Mouse (Mus musculus): ENCODE measurements around the gene Rab5if. TPM values are rescaled to one million over a fixed set of nuclear protein-coding genes. Genes with fewer than 3 reads are reported as not detected.
"Not testable (repeated sequence)": the region's sequence is repeated elsewhere in the genome, so short reads cannot be mapped to it uniquely, and the experiment has no call there.

Rab5if gene
- polyA plus RNA-seq, 1 experiment from 2014 or later = 190 TPM

DNA sequence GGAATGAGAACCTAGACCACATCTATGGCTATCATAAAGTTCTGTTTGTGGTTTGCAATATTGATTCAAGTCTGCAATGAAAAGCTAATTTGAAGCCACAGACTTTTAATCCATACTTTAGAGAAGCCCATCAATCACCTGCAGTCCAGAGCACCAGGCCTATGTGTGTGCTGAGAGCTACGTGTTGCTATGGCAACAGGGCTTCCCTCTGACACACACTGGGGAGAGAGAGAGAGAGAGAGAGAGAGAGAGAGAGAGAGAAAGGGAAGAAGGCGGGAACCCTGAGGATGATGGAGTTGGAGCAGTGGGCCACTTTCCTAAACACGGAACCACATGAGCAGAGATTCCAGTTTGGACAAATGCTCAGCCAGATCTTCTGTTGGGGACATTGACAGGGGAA is 29.3 kb downstream of the Rab5if start:
- WGBS = 61% methylated on average over 3 of the region's 3 CpGs
- Histone ChIP-seq H3K36me3 (no peaks in the 10 kb centered on the region), H3K27me3 (no peaks in the 10 kb centered on the region), H3K4me2 (no peak overlapping the region), H3K4me3 (replicated peaks) (no peak overlapping the region), H3K27ac (no peak overlapping the region), H3K9ac (replicated peaks) (no peak overlapping the region), H3K4me1 (replicated peaks) (no peaks in the 10 kb centered on the region), H3K9me3 (no peaks in the 10 kb centered on the region)
- ATAC-seq (ENCODE audit: insufficient number of reproducible peaks, insufficient read depth, low FRiP score, low TSS enrichment, low read depth) = no peak

DNA sequence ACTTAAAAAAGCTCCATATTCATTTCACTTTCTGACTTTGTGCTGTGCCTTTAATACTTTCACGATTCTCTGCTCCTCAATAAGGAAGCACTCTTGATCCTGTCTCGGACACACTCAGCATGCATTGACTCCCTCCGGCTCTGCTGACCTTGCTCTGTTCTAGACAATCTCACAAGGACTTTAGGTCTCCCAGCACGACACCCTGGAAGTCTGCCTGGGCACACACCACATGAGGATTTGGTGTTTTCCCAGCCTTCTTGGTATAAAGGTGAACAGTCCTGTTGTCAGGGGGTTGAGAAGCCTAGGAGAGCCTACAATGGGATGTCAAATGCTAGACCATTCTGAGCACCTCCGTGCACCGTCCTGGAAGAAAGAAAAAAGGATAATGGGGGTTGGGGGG is 29.9 kb downstream of the Rab5if start:
- 74% methylated on average over 6 of the region's 6 CpGs for WGBS
- ATAC-seq (ENCODE audit: insufficient number of reproducible peaks, insufficient read depth, low FRiP score, low TSS enrichment, low read depth) = no peak
- Histone ChIP-seq H3K9ac (replicated peaks) (no peak overlapping the region), H3K4me1 (replicated peaks) (no peaks in the 10 kb centered on the region), H3K27ac (no peak overlapping the region), H3K4me2 (no peak overlapping the region), H3K4me3 (replicated peaks) (no peak overlapping the region), H3K27me3 (no peaks in the 10 kb centered on the region), H3K36me3 (no peaks in the 10 kb centered on the region), H3K9me3 (no peaks in the 10 kb centered on the region)

DNA sequence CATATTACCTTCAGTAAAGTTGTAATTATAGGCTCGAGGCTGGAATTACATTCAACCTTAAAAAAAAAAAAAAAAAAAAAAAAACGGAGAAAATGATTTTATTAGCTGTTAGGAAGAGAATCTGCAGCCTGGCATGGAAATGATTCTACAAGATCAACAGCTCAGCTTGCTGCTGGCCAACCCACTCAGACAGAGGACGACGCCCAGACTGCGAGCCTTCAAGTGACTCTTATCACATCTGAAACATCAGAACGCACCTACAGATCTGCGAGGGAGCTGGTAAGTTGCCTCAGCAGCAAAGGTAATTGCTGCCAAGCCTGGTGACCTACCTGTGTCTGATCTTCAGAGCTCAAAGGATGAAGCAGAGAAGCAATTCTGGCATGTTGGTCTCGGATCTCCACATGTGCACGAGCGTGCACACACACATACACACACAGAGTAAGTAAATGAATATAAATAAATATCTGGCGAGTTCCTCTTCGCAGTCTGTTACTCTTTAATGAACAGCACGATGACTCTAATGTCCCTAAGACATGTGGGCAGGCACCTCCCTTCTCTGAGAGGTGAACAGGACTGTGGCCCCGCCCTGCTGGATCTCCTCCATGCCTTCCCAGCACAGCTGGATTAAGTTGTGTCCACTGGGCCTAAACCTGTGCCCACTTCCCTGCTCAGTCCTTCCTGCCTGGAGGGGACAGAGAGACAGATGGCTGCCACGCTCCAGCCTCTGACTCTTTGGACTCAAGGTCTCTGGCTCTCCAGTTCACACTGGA is 31.8 kb downstream of the Rab5if start:
- 75% methylated on average over 15 of the region's 15 CpGs for WGBS
- H3K27me3 ChIP-seq = peaks cover 4% of the 10 kb centered on the region; the same call in 1 of the 2 replicates
- ATAC-seq (ENCODE audit: insufficient number of reproducible peaks, insufficient read depth, low FRiP score, low TSS enrichment, low read depth) = no peak

DNA sequence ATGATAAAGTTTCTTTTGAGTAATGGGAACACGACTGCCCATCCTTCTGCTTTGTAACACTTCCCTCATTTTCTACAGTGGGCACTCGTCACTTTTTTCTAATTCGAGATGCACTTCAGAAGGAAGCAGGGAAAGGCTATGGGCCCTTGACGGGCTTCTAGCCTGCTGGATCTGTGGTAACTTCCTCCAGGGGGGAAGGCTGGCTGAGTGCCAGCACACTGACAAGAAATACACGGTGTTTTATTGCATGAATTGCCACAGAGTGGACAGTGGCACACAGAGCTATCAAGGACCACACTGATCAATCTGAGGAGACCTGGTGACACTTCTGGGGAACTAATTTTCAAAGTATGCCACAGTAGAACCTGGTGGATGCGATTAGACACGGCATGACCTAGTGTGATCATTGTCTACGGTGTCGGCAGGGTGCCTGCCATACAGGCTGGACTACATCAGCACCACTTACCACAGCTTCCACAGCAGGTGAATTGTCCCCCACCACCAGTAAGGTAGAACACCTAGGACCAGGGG is 33.5 kb downstream of the Rab5if start:
- Histone ChIP-seq H3K9ac (replicated peaks) (no peak overlapping the region), H3K27ac (no peak overlapping the region), H3K36me3 (no peaks in the 10 kb centered on the region), H3K9me3 (no peaks in the 10 kb centered on the region), H3K4me3 (replicated peaks) (no peak overlapping the region), H3K4me2 (no peak overlapping the region), H3K4me1 (replicated peaks) (no peaks in the 10 kb centered on the region), H3K27me3 (peaks cover 4% of the 10 kb centered on the region; the same call in 1 of the 2 replicates)
- no peak for ATAC-seq (ENCODE audit: insufficient number of reproducible peaks, insufficient read depth, low FRiP score, low TSS enrichment, low read depth)
- 82% methylated on average over 9 of the region's 9 CpGs for WGBS

More for the DNA sequence above, 31.8 kb downstream of the Rab5if start:
- Histone ChIP-seq H3K27ac (no peak overlapping the region), H3K36me3 (no peaks in the 10 kb centered on the region), H3K9me3 (no peaks in the 10 kb centered on the region), H3K9ac (replicated peaks) (no peak overlapping the region), H3K4me2 (no peak overlapping the region), H3K4me3 (replicated peaks) (no peak overlapping the region), H3K4me1 (replicated peaks) (no peaks in the 10 kb centered on the region)

DNA sequence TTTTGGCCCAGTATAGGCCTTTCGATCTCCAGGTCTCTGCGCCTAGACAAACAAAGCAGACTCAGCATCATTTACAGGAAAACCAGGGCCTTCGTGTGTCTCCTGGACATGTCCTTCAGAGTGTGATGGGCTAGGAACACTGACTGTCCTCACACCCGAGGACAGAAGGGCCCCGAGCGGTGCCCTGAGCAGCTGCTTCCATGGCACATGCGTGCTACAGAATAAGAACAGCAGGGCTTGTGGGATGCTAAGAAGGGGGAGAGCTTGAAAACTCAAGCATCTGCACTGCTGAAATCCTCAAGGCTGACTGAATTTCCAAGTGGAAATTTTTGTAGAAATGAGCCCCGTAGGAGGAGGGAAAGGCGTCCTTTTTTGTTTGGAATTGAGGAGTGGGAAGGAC is 34.1 kb downstream of the Rab5if start:
- Histone ChIP-seq H3K9ac (replicated peaks) (no peak overlapping the region), H3K27ac (no peak overlapping the region), H3K4me3 (replicated peaks) (no peak overlapping the region), H3K4me1 (replicated peaks) (no peaks in the 10 kb centered on the region), H3K27me3 (peaks cover 4% of the 10 kb centered on the region; the same call in 1 of the 2 replicates), H3K4me2 (no peak overlapping the region), H3K36me3 (no peaks in the 10 kb centered on the region), H3K9me3 (no peaks in the 10 kb centered on the region)
- WGBS = 87% methylated on average over 9 of the region's 9 CpGs
- ATAC-seq (ENCODE audit: insufficient number of reproducible peaks, insufficient read depth, low FRiP score, low TSS enrichment, low read depth) = no peak

DNA sequence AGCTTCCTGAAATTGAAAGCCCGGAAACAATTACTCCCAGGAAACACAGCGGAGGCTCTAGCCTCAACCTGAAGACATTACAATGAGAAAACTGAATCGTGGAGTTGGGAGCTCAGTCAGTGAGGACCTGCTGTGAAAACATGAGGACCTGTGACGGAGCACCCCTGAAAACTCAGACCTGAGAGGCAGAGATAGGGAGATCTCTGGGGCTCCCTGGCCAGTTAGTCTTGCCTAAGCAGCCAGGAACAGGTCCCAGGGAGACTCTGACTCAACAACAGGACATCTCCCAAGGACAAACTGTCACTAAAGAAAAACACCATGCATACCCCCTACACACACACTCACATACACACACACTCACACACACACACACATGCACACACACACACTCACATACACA is 35.4 kb downstream of the Rab5if start:
- H3K9me3 ChIP-seq = no peaks in the 10 kb centered on the region
- WGBS = 78% methylated on average over 4 of the region's 4 CpGs
- H3K4me2 ChIP-seq = no peak overlapping the region
- peaks cover 4% of the 10 kb centered on the region; the same call in 1 of the 2 replicates for H3K27me3 ChIP-seq
- ATAC-seq (ENCODE audit: insufficient number of reproducible peaks, insufficient read depth, low FRiP score, low TSS enrichment, low read depth) = no peak
- H3K9ac ChIP-seq (replicated peaks) = no peak overlapping the region
- H3K4me1 ChIP-seq (replicated peaks) = no peaks in the 10 kb centered on the region
- no peaks in the 10 kb centered on the region for H3K36me3 ChIP-seq
- H3K4me3 ChIP-seq (replicated peaks) = no peak overlapping the region
- no peak overlapping the region for H3K27ac ChIP-seq

DNA sequence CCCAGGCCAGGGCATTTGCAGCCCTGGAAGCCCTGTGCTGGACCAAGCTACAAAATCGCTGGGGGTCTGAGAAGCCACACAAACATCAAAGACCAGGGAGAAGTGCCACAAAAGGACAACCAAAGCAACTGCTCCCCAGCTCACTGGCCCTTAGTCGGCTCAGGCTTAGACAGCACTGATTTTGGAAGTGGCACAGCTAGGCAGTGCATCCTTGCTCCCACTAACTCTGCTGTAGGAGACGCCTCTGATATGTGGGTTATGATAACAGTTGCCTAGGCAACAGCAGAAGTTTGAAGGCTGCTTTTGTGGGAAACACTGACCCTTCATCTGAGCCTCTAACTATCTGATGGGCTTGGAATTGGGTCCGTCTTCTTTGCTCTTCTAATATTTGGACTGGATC is 36.3 kb downstream of the Rab5if start:
- no peaks in the 10 kb centered on the region for H3K4me1 ChIP-seq (replicated peaks)
- no peak overlapping the region for H3K4me3 ChIP-seq (replicated peaks)
- H3K27ac ChIP-seq = no peak overlapping the region
- H3K9ac ChIP-seq (replicated peaks) = no peak overlapping the region
- no peaks in the 10 kb centered on the region for H3K36me3 ChIP-seq
- 70% methylated on average over 4 of the region's 4 CpGs for WGBS
- ATAC-seq (ENCODE audit: insufficient number of reproducible peaks, insufficient read depth, low FRiP score, low TSS enrichment, low read depth) = no peak
- no peaks in the 10 kb centered on the region for H3K9me3 ChIP-seq
- H3K4me2 ChIP-seq = no peak overlapping the region
- H3K27me3 ChIP-seq = peaks cover 4% of the 10 kb centered on the region; the same call in 1 of the 2 replicates

DNA sequence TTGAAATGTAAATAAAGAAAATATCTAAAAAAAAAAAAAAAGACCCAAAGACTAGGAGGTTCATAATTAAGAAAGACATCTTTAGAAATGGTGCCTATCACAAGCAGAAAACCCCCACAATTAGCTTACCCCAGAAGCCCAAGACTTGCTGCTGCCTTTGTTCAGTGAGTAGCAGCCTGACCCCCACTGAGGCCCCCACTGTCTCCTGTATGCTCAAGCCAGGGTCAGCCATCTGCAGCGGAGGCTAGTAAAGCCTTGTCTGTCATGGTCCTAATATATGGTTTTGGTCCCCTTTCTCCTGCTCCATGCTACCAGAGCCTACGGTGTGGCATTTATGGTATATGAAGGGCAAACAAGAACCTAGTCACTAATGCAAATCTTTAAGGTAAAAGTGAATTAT is 38.4 kb downstream of the Rab5if start:
- Histone ChIP-seq H3K4me2 (no peak overlapping the region), H3K4me3 (replicated peaks) (no peak overlapping the region), H3K36me3 (no peaks in the 10 kb centered on the region), H3K9ac (replicated peaks) (no peak overlapping the region), H3K27ac (no peak overlapping the region), H3K9me3 (no peaks in the 10 kb centered on the region), H3K27me3 (peaks cover 4% of the 10 kb centered on the region; the same call in 1 of the 2 replicates), H3K4me1 (replicated peaks) (peaks cover 7% of the 10 kb centered on the region; the same call in 1 of the 2 replicates)
- WGBS = 73% methylated on average over 2 of the region's 2 CpGs
- ATAC-seq (ENCODE audit: insufficient number of reproducible peaks, insufficient read depth, low FRiP score, low TSS enrichment, low read depth) = no peak

DNA sequence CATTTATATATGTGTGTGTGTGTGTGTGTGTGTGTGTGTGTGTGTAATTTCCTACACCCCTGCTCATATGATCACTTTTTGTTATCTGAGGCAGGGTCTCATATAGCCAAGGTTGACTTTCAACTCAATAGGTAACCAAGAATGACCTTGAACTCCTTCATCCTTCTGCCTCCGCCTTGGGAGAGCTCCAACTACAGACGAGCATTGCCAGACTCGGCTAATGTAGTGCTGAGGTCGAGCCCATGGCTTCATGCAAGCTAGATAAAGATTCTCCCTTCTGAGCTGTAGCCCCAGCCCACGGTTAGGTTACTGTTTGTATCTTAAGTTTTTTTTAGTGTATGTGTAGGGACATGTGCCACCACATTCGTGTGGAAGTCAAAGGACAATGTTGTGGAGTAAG is 39.0 kb downstream of the Rab5if start:
- no peaks in the 10 kb centered on the region for H3K36me3 ChIP-seq
- no peak overlapping the region for H3K4me2 ChIP-seq
- peaks cover 4% of the 10 kb centered on the region; the same call in 1 of the 2 replicates for H3K27me3 ChIP-seq
- no peak overlapping the region for H3K9ac ChIP-seq (replicated peaks)
- H3K9me3 ChIP-seq = no peaks in the 10 kb centered on the region
- no peak overlapping the region for H3K4me3 ChIP-seq (replicated peaks)
- 82% methylated on average over 6 of the region's 6 CpGs for WGBS
- ATAC-seq (ENCODE audit: insufficient number of reproducible peaks, insufficient read depth, low FRiP score, low TSS enrichment, low read depth) = no peak
- peaks cover 7% of the 10 kb centered on the region; the same call in 1 of the 2 replicates for H3K4me1 ChIP-seq (replicated peaks)
- no peak overlapping the region for H3K27ac ChIP-seq

DNA sequence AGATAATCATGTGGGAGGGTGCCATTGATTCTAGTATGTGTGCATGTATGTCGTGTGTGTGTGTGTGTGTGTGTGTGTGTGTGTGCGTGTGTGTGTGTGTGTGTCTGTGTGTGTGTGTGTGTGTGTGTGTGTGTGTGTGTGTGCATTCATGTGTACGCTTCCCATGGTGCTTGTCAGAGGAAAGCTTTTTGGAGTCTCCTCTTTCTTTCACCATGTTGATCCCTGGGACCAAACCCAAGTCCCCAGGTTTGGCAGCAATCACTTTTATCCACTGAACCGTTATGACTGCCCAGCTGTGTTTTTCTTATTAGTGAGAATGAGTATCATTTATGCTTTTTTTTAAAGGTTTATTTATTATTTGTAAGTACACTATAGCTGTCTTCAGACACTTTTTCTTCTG is 39.5 kb downstream of the Rab5if start:
- H3K4me3 ChIP-seq (replicated peaks); H3K36me3 ChIP-seq; H3K4me1 ChIP-seq (replicated peaks); ATAC-seq (ENCODE audit: insufficient number of reproducible peaks, insufficient read depth, low FRiP score, low TSS enrichment, low read depth); H3K27ac ChIP-seq; H3K9me3 ChIP-seq; H3K4me2 ChIP-seq; H3K9ac ChIP-seq (replicated peaks); H3K27me3 ChIP-seq: not testable (repeated sequence)
- 72% methylated on average over 3 of the region's 4 CpGs for WGBS

DNA sequence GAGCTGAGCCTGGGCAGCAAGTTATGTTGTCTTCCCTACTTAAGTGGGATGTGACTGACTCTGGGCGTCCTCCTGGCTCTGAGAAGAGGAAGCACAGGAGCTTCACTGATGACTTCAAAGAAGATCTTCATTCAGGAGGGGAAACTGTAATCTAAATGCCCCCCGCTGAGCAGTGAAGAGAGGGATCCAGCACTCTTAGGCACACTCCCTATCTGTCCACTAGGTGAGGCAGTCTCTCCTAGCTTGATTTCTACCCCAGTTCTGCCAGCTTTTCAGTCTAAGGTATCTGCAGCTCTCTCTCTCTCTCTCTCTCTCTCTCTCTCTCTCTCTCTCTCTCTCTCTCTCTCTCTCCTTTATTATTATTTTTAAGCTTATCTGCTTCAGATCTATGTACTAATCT is 40.4 kb downstream of the Rab5if start:
- H3K4me2 ChIP-seq = no peak overlapping the region
- ATAC-seq (ENCODE audit: insufficient number of reproducible peaks, insufficient read depth, low FRiP score, low TSS enrichment, low read depth) = no peak
- H3K4me3 ChIP-seq (replicated peaks) = no peak overlapping the region
- peaks cover 3% of the 10 kb centered on the region; the same call in 1 of the 2 replicates for H3K27me3 ChIP-seq
- H3K4me1 ChIP-seq (replicated peaks) = peaks cover 7% of the 10 kb centered on the region; the same call in 1 of the 2 replicates
- no peaks in the 10 kb centered on the region for H3K9me3 ChIP-seq
- no peaks in the 10 kb centered on the region for H3K36me3 ChIP-seq
- WGBS = 16% methylated on average over 2 of the region's 2 CpGs
- no peak overlapping the region for H3K27ac ChIP-seq
- no peak overlapping the region for H3K9ac ChIP-seq (replicated peaks)
